Mouse (Mus musculus) v-Abl transformed pro-B cells (cell line): Measurements from ENCODE around the gene Slc9a9.

ENCODE experiments used
- in situ Hi-C, 2 experiments: fragments of 400-800 bp; cut with MboI; formaldehyde crosslinking; loops; one replicate each; pipeline ENCODE4 v1.15.1; 2025; ENCODE audit not compliant: unreplicated experiment in 2 of 2

Gene Slc9a9

GRCm38 (mm10) chr9:94790966-94791365, 121.3 kb downstream of the Slc9a9 start:
- in situ Hi-C loops: no loop called here

GRCm38 (mm10) chr9:94803073-94803472, 133.4 kb downstream of the Slc9a9 start:
- in situ Hi-C loops: no loop called here

- in situ Hi-C loops: no loop called here
Observed at GRCm38 (mm10) chr9:94805506-94805905, 135.8 kb downstream of the Slc9a9 start.

- in situ Hi-C loops: no loop called here
Observed at GRCm38 (mm10) chr9:94815518-94815917, 145.8 kb downstream of the Slc9a9 start.

GRCm38 (mm10) chr9:94821268-94821667, 151.6 kb downstream of the Slc9a9 start:
- in situ Hi-C loops: no loop called here

- in situ Hi-C loops: no loop called here
Observed at GRCm38 (mm10) chr9:94833836-94834235, 164.1 kb downstream of the Slc9a9 start.

- in situ Hi-C loops: no loop called here
Observed at GRCm38 (mm10) chr9:94837384-94837783, 167.7 kb downstream of the Slc9a9 start.

- in situ Hi-C loops: no loop called here
Observed at GRCm38 (mm10) chr9:94838479-94839031, 168.8 kb downstream of the Slc9a9 start.

- in situ Hi-C loops: no loop called here
Observed at GRCm38 (mm10) chr9:94839204-94839603, 169.5 kb downstream of the Slc9a9 start.

GRCm38 (mm10) chr9:94840398-94840797, 170.7 kb downstream of the Slc9a9 start:
- in situ Hi-C loops: no loop called here

- in situ Hi-C loops: no loop called here
Observed at GRCm38 (mm10) chr9:94840972-94841371, 171.3 kb downstream of the Slc9a9 start.

- in situ Hi-C loops: no loop called here
Observed at GRCm38 (mm10) chr9:94844176-94844575, 174.5 kb downstream of the Slc9a9 start.

GRCm38 (mm10) chr9:94847624-94848023, 177.9 kb downstream of the Slc9a9 start:
- in situ Hi-C loops: no loop called here

- in situ Hi-C loops: no loop called here
Observed at GRCm38 (mm10) chr9:94851550-94851949, 181.8 kb downstream of the Slc9a9 start.

GRCm38 (mm10) chr9:94856093-94856492, 186.4 kb downstream of the Slc9a9 start:
- in situ Hi-C loops: no loop called here

- in situ Hi-C loops: no loop called here
Observed at GRCm38 (mm10) chr9:94868557-94868956, 198.8 kb downstream of the Slc9a9 start.

GRCm38 (mm10) chr9:94869023-94869799, 199.5 kb downstream of the Slc9a9 start:
- in situ Hi-C loops: no loop called here

GRCm38 (mm10) chr9:94882517-94882916, 212.8 kb downstream of the Slc9a9 start:
- in situ Hi-C loops: no loop called here

- in situ Hi-C loops: no loop called here
Observed at GRCm38 (mm10) chr9:94883435-94883834, 213.7 kb downstream of the Slc9a9 start.

GRCm38 (mm10) chr9:94885151-94885550, 215.4 kb downstream of the Slc9a9 start:
- in situ Hi-C loops: no loop called here

- in situ Hi-C loops: no loop called here
Observed at GRCm38 (mm10) chr9:94889647-94890046, 219.9 kb downstream of the Slc9a9 start.

GRCm38 (mm10) chr9:94895882-94896281, 226.2 kb downstream of the Slc9a9 start:
- in situ Hi-C loops: no loop called here
